Mouse (Mus musculus) MN1 (cell line): ENCODE data around the gene Pld1.

ENCODE experiments used
- DNase-seq: peaks from one replicate; pipeline ENCODE4 v3.0.0-alpha.2; 2016; ENCODE audit warnings: low spot score

Pld1 gene

GRCm38 (mm10) chr3:28049526-28049925 is 111.0 kb downstream of the Pld1 start:
- DNase-seq = no peak

GRCm38 (mm10) chr3:28053076-28053475 is 114.6 kb downstream of the Pld1 start:
- no peak for DNase-seq

- DNase-seq = no peak
These were observed 122.2 kb downstream of the Pld1 start for GRCm38 (mm10) chr3:28060713-28061112.

GRCm38 (mm10) chr3:28061155-28061554 is 122.7 kb downstream of the Pld1 start:
- no peak for DNase-seq

GRCm38 (mm10) chr3:28079211-28079610 is 140.7 kb downstream of the Pld1 start:
- no peak for DNase-seq

GRCm38 (mm10) chr3:28080116-28080515 is 141.6 kb downstream of the Pld1 start:
- DNase-seq = no peak

- no peak for DNase-seq
These were observed 142.5 kb downstream of the Pld1 start for GRCm38 (mm10) chr3:28081012-28081411.

GRCm38 (mm10) chr3:28083218-28083617 is 144.7 kb downstream of the Pld1 start:
- DNase-seq = no peak

- DNase-seq = no peak
These were observed 145.8 kb downstream of the Pld1 start for GRCm38 (mm10) chr3:28084281-28084680.

- DNase-seq = no peak
These were observed 152.8 kb downstream of the Pld1 start for GRCm38 (mm10) chr3:28091296-28091695.

- DNase-seq = no peak
These were observed 153.2 kb downstream of the Pld1 start for GRCm38 (mm10) chr3:28091741-28092140.

GRCm38 (mm10) chr3:28093684-28094302 is 155.3 kb downstream of the Pld1 start:
- no peak for DNase-seq

GRCm38 (mm10) chr3:28095451-28095850 is 157.0 kb downstream of the Pld1 start:
- no peak for DNase-seq

GRCm38 (mm10) chr3:28099175-28099574 is 160.7 kb downstream of the Pld1 start:
- no peak for DNase-seq

GRCm38 (mm10) chr3:28104992-28105391 is 166.5 kb downstream of the Pld1 start:
- DNase-seq = no peak

- DNase-seq = peak; percentile 56
These were observed 169.0 kb downstream of the Pld1 start for GRCm38 (mm10) chr3:28107446-28108004.

- DNase-seq = no peak
These were observed 173.0 kb downstream of the Pld1 start for GRCm38 (mm10) chr3:28111516-28111915.

- no peak for DNase-seq
These were observed 175.4 kb downstream of the Pld1 start for GRCm38 (mm10) chr3:28113881-28114280.

- no peak for DNase-seq
These were observed 203.2 kb downstream of the Pld1 start for GRCm38 (mm10) chr3:28141716-28142115.

GRCm38 (mm10) chr3:28142121-28142520 is 203.6 kb downstream of the Pld1 start:
- no peak for DNase-seq

- DNase-seq = no peak
These were observed 206.2 kb downstream of the Pld1 start for GRCm38 (mm10) chr3:28144676-28145075.

- no peak for DNase-seq
These were observed 207.0 kb downstream of the Pld1 start for GRCm38 (mm10) chr3:28145461-28145860.

GRCm38 (mm10) chr3:28149656-28150256 is 211.3 kb downstream of the Pld1 start:
- no peak for DNase-seq

GRCm38 (mm10) chr3:28158006-28158405 is 219.5 kb downstream of the Pld1 start:
- no peak for DNase-seq
